Mouse (Mus musculus): ENCODE data around the gene Vps35l.

Vps35l gene

GRCm38 (mm10) chr7:118819666-118820065, 79.6 kb downstream of the Vps35l start:
- no peak for DNase-seq (ENCODE audit: inconsistent ontology term)

- no peak for DNase-seq (ENCODE audit: inconsistent ontology term)
Measured at GRCm38 (mm10) chr7:118821356-118821755, 81.3 kb downstream of the Vps35l start.

GRCm38 (mm10) chr7:118821887-118822556, 82.0 kb downstream of the Vps35l start:
- DNase-seq (ENCODE audit: inconsistent ontology term) = no peak

- DNase-seq (ENCODE audit: inconsistent ontology term) = no peak
Measured at GRCm38 (mm10) chr7:118824451-118824850, 84.4 kb downstream of the Vps35l start.

- DNase-seq (ENCODE audit: inconsistent ontology term) = peak; percentile 93
Measured at GRCm38 (mm10) chr7:118827975-118828416, 88.0 kb downstream of the Vps35l start.

- DNase-seq (ENCODE audit: inconsistent ontology term) = no peak
Measured at GRCm38 (mm10) chr7:118837901-118838300, 97.9 kb downstream of the Vps35l start.

GRCm38 (mm10) chr7:118841030-118841745, 101.2 kb downstream of the Vps35l start:
- DNase-seq (ENCODE audit: inconsistent ontology term) = peak; percentile 54

- peak; percentile 56 for DNase-seq (ENCODE audit: inconsistent ontology term)
Measured at GRCm38 (mm10) chr7:118841796-118842195, 101.8 kb downstream of the Vps35l start.

- no peak for DNase-seq (ENCODE audit: inconsistent ontology term)
Measured at GRCm38 (mm10) chr7:118842938-118843337, 102.9 kb downstream of the Vps35l start.

- no peak for DNase-seq (ENCODE audit: inconsistent ontology term)
Measured at GRCm38 (mm10) chr7:118845141-118845540, 105.1 kb downstream of the Vps35l start.

- no peak for DNase-seq (ENCODE audit: inconsistent ontology term)
Measured at GRCm38 (mm10) chr7:118846329-118846728, 106.3 kb downstream of the Vps35l start.

GRCm38 (mm10) chr7:118848796-118849195, 108.8 kb downstream of the Vps35l start:
- DNase-seq (ENCODE audit: inconsistent ontology term) = no peak

- no peak for DNase-seq (ENCODE audit: inconsistent ontology term)
Measured at GRCm38 (mm10) chr7:118849543-118850250, 109.7 kb downstream of the Vps35l start.

- peak; percentile 71 for DNase-seq (ENCODE audit: inconsistent ontology term)
Measured at GRCm38 (mm10) chr7:118850676-118851290, 110.8 kb downstream of the Vps35l start.

- DNase-seq (ENCODE audit: inconsistent ontology term) = peak; percentile 45
Measured at GRCm38 (mm10) chr7:118851571-118851970, 111.5 kb downstream of the Vps35l start.

GRCm38 (mm10) chr7:118852611-118853010, 112.6 kb downstream of the Vps35l start:
- DNase-seq (ENCODE audit: inconsistent ontology term) = no peak

GRCm38 (mm10) chr7:118854606-118855005, 114.6 kb downstream of the Vps35l start:
- no peak for DNase-seq (ENCODE audit: inconsistent ontology term)

- DNase-seq (ENCODE audit: inconsistent ontology term) = peak; percentile 93
Measured at GRCm38 (mm10) chr7:118855171-118855876, 115.3 kb downstream of the Vps35l start, which contains the start of gene Iqck. Iqck (plus strand) TSS chr7:118855752.

- DNase-seq (ENCODE audit: inconsistent ontology term) = no peak
Measured at GRCm38 (mm10) chr7:118855877-118856304, 115.9 kb downstream of the Vps35l start, which contains the start of gene Knop1. Knop1 (minus strand) TSS chr7:118856254.

- no peak for DNase-seq (ENCODE audit: inconsistent ontology term)
Measured at GRCm38 (mm10) chr7:118858640-118859039, 118.6 kb downstream of the Vps35l start.

GRCm38 (mm10) chr7:118865362-118865761, 125.3 kb downstream of the Vps35l start:
- DNase-seq (ENCODE audit: inconsistent ontology term) = no peak

Data from Muller cell, postnatal 12 days (primary cell).